Mouse (Mus musculus): Measurements from ENCODE around the gene Olfr316. TPM values are rescaled to one million over a fixed set of nuclear protein-coding genes. Genes with fewer than 3 reads are reported as not detected.

The Olfr316 gene
- total RNA-seq (2023) = not detected

GRCm38 (mm10) chr11:58752434-58752833, at the start of gene Olfr316:
Olfr316 (plus strand) TSS chr11:58752734.

GRCm38 (mm10) chr11:58723914-58724313, 28.6 kb upstream of the Olfr316 start, which contains the start of gene Olfr318:
Olfr318 (minus strand) TSS chr11:58724014.

DNA sequence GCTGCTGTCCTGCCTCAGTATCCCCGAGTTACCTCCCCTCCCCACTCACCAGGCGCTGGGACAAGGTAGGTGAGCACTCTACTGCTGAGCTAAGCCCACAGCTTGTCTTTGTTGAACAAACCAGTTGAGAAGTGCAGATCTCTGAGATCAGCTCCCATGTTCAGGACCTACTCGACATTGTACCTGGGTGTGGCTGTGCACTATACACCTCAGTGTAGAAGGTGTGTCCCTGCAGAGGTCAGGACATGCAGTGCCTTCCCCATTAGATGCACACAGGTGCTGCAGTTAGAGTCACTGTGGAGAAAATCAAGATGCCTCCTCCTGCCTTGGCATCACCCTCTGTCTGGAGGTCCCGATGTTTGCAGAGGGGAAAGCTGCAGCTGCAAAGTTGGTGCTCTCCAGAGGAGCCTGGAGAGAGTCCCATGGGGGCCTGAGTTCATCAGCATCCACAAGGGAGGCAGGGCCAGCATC, 13.7 kb upstream of the Olfr316 start, which contains the start of gene Olfr317:
TSS of gene Olfr317 (minus strand) at position 421 of the 471 bp plus-strand sequence.

GRCm38 (mm10) chr11:58772888-58773287, 20.4 kb downstream of the Olfr316 start, which contains the start of gene Olfr315:
Olfr315 (plus strand) TSS chr11:58773188.

GRCm38 (mm10) chr11:58782480-58783089, 30.1 kb downstream of the Olfr316 start, which contains the start of gene Olfr314:
Olfr314 (plus strand) TSS chr11:58782952.

DNA sequence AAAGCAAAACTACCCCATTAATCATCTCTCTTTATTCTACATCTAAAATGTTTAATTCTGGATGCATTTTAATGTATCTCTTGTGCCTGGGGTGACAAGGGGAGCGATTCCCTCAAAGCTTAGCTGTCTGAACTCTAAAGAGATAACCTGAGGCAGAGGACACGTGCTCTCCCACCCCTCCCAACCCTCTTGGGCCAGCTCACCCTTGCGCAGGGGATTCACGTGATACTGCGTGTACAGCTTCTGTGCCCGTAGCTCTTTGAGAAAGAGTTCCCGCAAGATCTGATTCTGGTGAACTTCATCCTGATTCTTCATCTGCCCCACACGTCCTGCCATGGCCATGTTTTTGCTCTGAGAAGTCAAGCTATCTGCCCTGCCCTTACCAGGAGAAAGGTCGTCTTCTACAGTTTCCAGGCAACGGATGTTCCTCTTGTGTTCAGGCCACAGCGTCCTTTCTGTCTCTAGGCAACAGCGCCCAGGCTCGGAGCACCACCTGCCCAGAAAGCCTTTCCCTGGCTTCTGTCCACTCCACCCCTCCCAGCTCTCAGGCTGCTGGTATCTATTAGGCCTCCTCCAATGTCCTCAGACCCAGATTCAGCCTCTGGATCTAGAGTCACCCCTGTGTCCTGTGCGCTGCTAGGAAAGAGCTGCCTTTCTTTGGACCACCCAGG, 49.2 kb downstream of the Olfr316 start, which contains the start of gene Fam183b:
TSS of gene Fam183b (minus strand) at position 403 of the 671 bp plus-strand sequence.

Other genes starting within 250 kb of the Olfr316 start
- gene Olfr330, start 217.9 kb upstream of the Olfr316 start, total RNA-seq (2023) = not detected
- gene Olfr329-ps, start 206.3 kb upstream of the Olfr316 start, total RNA-seq (2023) = not detected
- gene Olfr328, start 197.1 kb upstream of the Olfr316 start, total RNA-seq (2023) = not detected
- gene Olfr224, start 182.2 kb upstream of the Olfr316 start, total RNA-seq (2023) = not detected
- not detected for gene Olfr325, start 175.0 kb upstream of the Olfr316 start, total RNA-seq (2023)
- not detected for gene Olfr324, start 157.6 kb upstream of the Olfr316 start, total RNA-seq (2023)
- not detected for gene 2210407C18Rik, start 136.7 kb upstream of the Olfr316 start, total RNA-seq (2023)
- not detected for gene Olfr323, start 122.2 kb upstream of the Olfr316 start, total RNA-seq (2023)
- not detected for gene Trim58, start 112.3 kb upstream of the Olfr316 start, total RNA-seq (2023)
- not detected for gene Olfr322, start 94.0 kb upstream of the Olfr316 start, total RNA-seq (2023)
- gene Olfr320, start 71.6 kb upstream of the Olfr316 start, total RNA-seq (2023) = not detected
- not detected for gene Olfr319, start 53.6 kb upstream of the Olfr316 start, total RNA-seq (2023)
- under 1 TPM; 0.67 to 0.86 TPM for gene Olfr318, start 28.7 kb upstream of the Olfr316 start, total RNA-seq (2023)
- not detected for gene Olfr317, start 13.5 kb upstream of the Olfr316 start, total RNA-seq (2023)
- gene Olfr315, start 20.5 kb downstream of the Olfr316 start, total RNA-seq (2023) = not detected
- not detected for gene Olfr314, start 30.2 kb downstream of the Olfr316 start, total RNA-seq (2023)
- not detected for gene Fam183b, start 49.2 kb downstream of the Olfr316 start, total RNA-seq (2023)
- not detected for gene Olfr313, start 62.3 kb downstream of the Olfr316 start, total RNA-seq (2023)
- not detected for gene Olfr312, start 76.5 kb downstream of the Olfr316 start, total RNA-seq (2023)
- not detected for gene Olfr311, start 86.5 kb downstream of the Olfr316 start, total RNA-seq (2023)
- 10 to 100 TPM in 1 of 2 experiments, 1 to 10 TPM in 1; 5.7 to 14.9 TPM for gene Gm12258, start 94.4 kb downstream of the Olfr316 start, total RNA-seq (2023)
- 10 to 100 TPM in 1 of 2 experiments, 1 to 10 TPM in 1; 8.1 to 10.5 TPM for gene 2810021J22Rik, start 114.5 kb downstream of the Olfr316 start, total RNA-seq (2023)
- gene Zfp39, start 151.5 kb downstream of the Olfr316 start, total RNA-seq (2023) = 10 to 100 TPM; 14.8 to 18.2 TPM
- not detected for gene Btnl10, start 165.2 kb downstream of the Olfr316 start, total RNA-seq (2023)
- 100 to 1,000 TPM; 126 to 142 TPM for gene Rnf187, start 186.2 kb downstream of the Olfr316 start, total RNA-seq (2023)
- gene Hist3h2ba, start 196.2 kb downstream of the Olfr316 start, total RNA-seq (2023) = 10 to 100 TPM; 15.2 to 21.8 TPM
- gene Hist3h2a, start 202.0 kb downstream of the Olfr316 start, total RNA-seq (2023) = 10 to 100 TPM; 60.7 to 79.3 TPM
- gene Trim17, start 202.0 kb downstream of the Olfr316 start, total RNA-seq (2023) = under 1 TPM; 0.21 to 0.35 TPM
- 100 to 1,000 TPM; 115 to 117 TPM for gene Trim11, start 225.4 kb downstream of the Olfr316 start, total RNA-seq (2023)

Measured in B cell, adult 67 days (primary cell).